1 mouse cellular context compared by ENCODE assay signal in genomic region chr4:136180408-136181330, GRCm38 (mm10).
A peak's percentile ranks its signal among the peaks of the same experiment; 100 is the strongest.
TF ChIP-seq lines count a peak whose summit lies in the region.

No protein-coding gene starts in this region.

TF ChIP-seq in CH12.LX, 34 proteins besides CTCF, POLR2A, EP300 and RAD21 (continued from another document):
- TF ChIP-seq JUN (IDR thresholded peaks at IDR 0.05; ENCODE audit: insufficient read depth, low read depth, low read length) (no peak), MAFK (IDR thresholded peaks at IDR 0.05; ENCODE audit: insufficient replicate concordance, low read length) (no peak), MXI1 (IDR thresholded peaks at IDR 0.05; ENCODE audit: low read depth, low read length) (peak; percentile 79), CHD2 (IDR thresholded peaks at IDR 0.05; ENCODE audit: low read length) (peak; percentile 78), TBP (conservative IDR thresholded peaks at IDR 0.05; ENCODE audit: low read depth, low read length) (peak; percentile 88), MEF2A (IDR thresholded peaks at IDR 0.05; ENCODE audit: borderline replicate concordance, low read depth, low read length) (no peak), CHD1 (IDR thresholded peaks at IDR 0.05; ENCODE audit: low read depth, low read length) (no peak; the same call in 1 of the 2 replicates), ZC3H11A (IDR thresholded peaks at IDR 0.05; ENCODE audit: low read depth, low read length) (no peak)
